Mouse (Mus musculus): Measurements from ENCODE around the gene Luzp1. TPM values are rescaled to one million over a fixed set of nuclear protein-coding genes. Genes with fewer than 3 reads are reported as not detected.

The Luzp1 gene
- polyA plus RNA-seq, 1 experiment: 29.6 TPM

DNA sequence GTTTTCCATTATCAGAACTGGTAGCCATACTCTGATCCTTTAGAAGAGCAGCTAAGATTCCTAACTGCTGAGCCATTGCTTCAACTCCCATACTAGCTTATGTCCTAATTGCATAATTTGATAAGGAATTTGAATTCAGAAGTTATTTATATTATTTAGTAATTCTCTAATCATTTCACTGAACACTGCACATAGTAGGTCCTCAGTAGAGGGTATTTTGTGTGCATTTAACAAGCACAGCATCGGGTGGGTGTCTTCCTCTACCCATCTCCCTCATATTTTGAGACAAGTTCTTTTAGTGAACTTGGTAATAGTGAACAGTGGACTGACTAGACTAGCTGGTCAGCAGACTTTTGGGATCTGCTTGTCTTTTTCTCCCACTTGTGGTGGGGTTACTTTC is 7.1 kb downstream of the Luzp1 start:
- no peak for TF ChIP-seq POLR2A (IDR thresholded peaks at IDR 0.05; ENCODE audit: extremely low read depth, insufficient read depth, low read length)
- no peak for TF ChIP-seq CTCF (IDR thresholded peaks at IDR 0.05; ENCODE audit: extremely low read depth, insufficient read depth, low read length)
- no peaks in the 10 kb centered on the region for H3K4me1 ChIP-seq (ENCODE audit: control insufficient read depth, insufficient read depth, low read length)
- H3K4me3 ChIP-seq (ENCODE audit: insufficient read depth, low read length): no peak overlapping the region
- no peak overlapping the region for H3K27ac ChIP-seq (ENCODE audit: insufficient read depth, low read length)

DNA sequence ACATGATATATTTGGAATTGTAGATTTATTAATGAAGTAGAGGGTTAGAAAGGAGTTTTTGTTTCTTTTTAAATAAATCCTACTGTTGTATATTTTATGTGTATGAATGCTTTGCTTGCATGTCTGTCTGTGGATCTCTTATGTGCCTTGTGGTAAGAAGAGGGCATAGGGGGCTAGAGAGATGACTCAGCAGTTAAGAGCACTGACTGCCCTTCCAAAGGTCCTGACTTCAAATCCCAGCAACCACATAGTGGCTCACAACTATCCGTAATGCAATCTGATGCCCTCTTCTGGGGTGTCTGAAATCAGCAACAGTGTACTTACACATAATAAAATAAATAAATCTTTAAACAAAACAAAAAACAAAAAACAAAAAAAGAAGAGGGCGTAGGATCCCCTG is 17.0 kb downstream of the Luzp1 start:
- H3K4me3 ChIP-seq (ENCODE audit: insufficient read depth, low read length): no peak overlapping the region
- H3K27ac ChIP-seq (ENCODE audit: insufficient read depth, low read length): no peak overlapping the region
- H3K4me1 ChIP-seq (ENCODE audit: control insufficient read depth, insufficient read depth, low read length): no peaks in the 10 kb centered on the region
- no peak for TF ChIP-seq CTCF (IDR thresholded peaks at IDR 0.05; ENCODE audit: extremely low read depth, insufficient read depth, low read length)
- TF ChIP-seq POLR2A (IDR thresholded peaks at IDR 0.05; ENCODE audit: extremely low read depth, insufficient read depth, low read length): no peak

DNA sequence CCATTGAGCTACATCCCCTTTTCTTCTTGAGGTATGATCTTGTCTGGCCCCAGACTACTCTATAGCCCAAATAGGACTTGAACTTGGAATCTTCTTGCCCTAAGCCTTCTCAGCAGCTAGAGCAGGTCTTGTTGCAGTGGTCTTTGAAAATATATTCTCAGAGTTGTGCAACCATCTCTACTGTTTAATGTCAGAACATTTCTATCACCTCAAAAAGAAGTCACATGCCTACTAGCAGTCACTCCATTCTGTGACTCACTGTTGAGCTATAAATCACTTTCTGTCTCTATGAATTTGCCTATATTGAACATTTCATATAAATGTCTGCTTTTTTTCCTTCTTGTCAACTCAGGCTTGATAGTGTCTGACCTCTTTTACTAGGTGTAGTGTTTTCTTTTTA is 26.4 kb downstream of the Luzp1 start:
- TF ChIP-seq CTCF (IDR thresholded peaks at IDR 0.05; ENCODE audit: extremely low read depth, insufficient read depth, low read length): no peak
- TF ChIP-seq POLR2A (IDR thresholded peaks at IDR 0.05; ENCODE audit: extremely low read depth, insufficient read depth, low read length): no peak
- no peak overlapping the region for H3K4me3 ChIP-seq (ENCODE audit: insufficient read depth, low read length)
- no peak overlapping the region for H3K27ac ChIP-seq (ENCODE audit: insufficient read depth, low read length)
- H3K4me1 ChIP-seq (ENCODE audit: control insufficient read depth, insufficient read depth, low read length): peaks cover 1% of the 10 kb centered on the region

DNA sequence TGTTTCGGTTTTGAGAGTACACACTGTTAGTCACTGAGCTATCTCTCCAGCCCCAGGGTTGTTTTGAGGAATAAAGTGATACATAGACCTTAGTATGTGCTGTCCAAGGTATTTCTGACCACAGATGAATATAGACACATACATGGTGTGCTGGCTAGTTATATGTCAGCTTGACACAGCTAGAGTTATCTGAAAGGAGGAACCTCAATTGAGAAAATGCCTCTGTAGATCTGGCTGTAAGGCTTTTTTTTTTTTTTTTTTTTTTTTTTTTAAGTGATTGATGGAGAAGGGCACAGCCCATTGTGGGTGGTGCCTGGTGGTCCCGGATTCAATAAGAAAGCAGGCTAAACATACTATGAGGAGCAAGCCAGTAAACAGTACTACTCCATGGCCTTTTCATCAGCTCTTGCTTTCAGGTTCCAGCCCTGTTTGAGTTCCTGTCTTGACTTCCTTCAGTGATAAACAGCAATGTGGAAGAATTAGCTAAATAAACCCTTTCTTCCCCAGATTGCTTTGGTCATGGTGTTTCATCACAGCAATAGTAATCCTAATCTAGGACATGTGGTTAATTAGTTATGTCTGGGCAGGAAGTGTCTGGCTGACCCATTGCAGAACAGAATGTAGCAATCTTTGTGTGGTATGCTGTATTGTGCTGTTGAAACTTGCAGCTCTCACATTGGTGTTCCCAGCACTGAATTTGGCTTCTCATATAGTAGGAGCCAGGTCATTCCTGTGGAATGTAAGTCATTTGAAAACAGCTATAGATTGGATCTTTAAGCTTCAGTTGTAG is 36.1 kb downstream of the Luzp1 start:
- TF ChIP-seq CTCF (IDR thresholded peaks at IDR 0.05; ENCODE audit: extremely low read depth, insufficient read depth, low read length) (no peak), POLR2A (IDR thresholded peaks at IDR 0.05; ENCODE audit: extremely low read depth, insufficient read depth, low read length) (no peak)

DNA sequence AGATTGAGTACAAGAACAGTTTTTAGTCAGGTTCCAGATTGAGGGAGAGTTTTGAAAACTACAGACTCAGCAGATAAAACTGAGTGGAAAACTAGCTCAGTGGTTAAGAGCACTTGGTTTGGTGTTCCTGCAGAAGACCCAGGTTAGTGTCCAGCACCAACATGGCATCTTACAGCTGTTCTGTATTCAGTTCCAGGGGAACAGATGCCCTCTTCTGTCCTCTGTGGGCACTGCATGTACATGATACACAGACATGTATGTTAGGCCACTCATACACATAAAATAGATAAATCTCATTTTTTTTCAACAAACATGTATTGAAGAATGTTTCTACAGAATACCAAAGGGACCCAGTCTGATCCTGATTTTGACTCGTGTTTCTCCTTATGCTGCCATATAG is 40.3 kb downstream of the Luzp1 start:
- H3K4me1 ChIP-seq (ENCODE audit: control insufficient read depth, insufficient read depth, low read length): no peaks in the 10 kb centered on the region; the same call in 1 of the 2 replicates
- H3K27ac ChIP-seq (ENCODE audit: insufficient read depth, low read length): no peak overlapping the region
- no peak for TF ChIP-seq CTCF (IDR thresholded peaks at IDR 0.05; ENCODE audit: extremely low read depth, insufficient read depth, low read length)
- no peak for TF ChIP-seq POLR2A (IDR thresholded peaks at IDR 0.05; ENCODE audit: extremely low read depth, insufficient read depth, low read length)
- no peak overlapping the region for H3K4me3 ChIP-seq (ENCODE audit: insufficient read depth, low read length)

More for the DNA sequence above, 36.1 kb downstream of the Luzp1 start:
- Histone ChIP-seq H3K27ac (ENCODE audit: insufficient read depth, low read length) (no peak overlapping the region), H3K4me1 (ENCODE audit: control insufficient read depth, insufficient read depth, low read length) (no peaks in the 10 kb centered on the region; the same call in 1 of the 2 replicates), H3K4me3 (ENCODE audit: insufficient read depth, low read length) (no peak overlapping the region)

DNA sequence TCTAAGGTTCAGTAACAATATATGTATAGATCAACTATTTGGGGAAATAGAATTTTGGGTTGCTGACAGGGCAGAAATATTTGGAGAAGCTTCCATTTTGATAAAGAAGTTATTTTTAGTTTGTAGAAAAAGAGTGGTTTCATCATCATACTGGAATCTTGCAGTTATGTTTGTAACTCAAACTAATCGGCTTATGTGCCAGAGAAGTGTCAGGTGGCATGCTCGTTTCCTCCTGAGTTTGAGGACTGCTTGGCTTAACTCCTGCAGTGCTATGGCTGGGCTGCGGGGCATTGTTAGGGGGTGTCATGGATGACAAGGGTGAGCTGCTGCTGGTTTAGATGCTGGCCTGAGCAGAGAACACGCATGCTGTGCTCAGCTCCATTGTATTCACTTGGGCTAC is 42.1 kb downstream of the Luzp1 start:
- no peak for TF ChIP-seq POLR2A (IDR thresholded peaks at IDR 0.05; ENCODE audit: extremely low read depth, insufficient read depth, low read length)
- no peak for TF ChIP-seq CTCF (IDR thresholded peaks at IDR 0.05; ENCODE audit: extremely low read depth, insufficient read depth, low read length)
- peaks cover 1% of the 10 kb centered on the region; the same call in 1 of the 2 replicates for H3K4me1 ChIP-seq (ENCODE audit: control insufficient read depth, insufficient read depth, low read length)
- no peak overlapping the region for H3K4me3 ChIP-seq (ENCODE audit: insufficient read depth, low read length)
- no peak overlapping the region for H3K27ac ChIP-seq (ENCODE audit: insufficient read depth, low read length)

DNA sequence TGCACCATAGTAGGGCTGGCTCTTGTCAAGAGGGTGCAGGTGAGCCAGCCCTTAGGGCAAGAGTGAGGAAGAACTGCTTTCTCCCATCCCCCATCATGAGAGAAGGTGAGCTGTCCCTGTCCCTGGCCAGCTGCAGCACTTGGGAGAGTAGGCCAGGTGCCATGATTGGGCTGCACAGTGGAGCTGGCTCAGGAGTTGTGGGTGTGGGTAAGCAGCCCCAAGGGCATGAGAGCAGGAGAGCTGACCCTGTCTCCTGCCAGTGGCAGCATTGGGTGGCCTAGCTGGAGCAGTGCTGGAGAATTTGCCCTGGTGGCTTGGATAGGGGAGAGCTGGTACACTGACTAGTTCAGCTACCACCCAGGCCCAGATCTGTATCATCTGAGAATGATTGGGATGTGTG is 43.3 kb downstream of the Luzp1 start:
- no peak overlapping the region for H3K4me3 ChIP-seq (ENCODE audit: insufficient read depth, low read length)
- TF ChIP-seq CTCF (IDR thresholded peaks at IDR 0.05; ENCODE audit: extremely low read depth, insufficient read depth, low read length) (no peak), POLR2A (IDR thresholded peaks at IDR 0.05; ENCODE audit: extremely low read depth, insufficient read depth, low read length) (no peak)
- H3K27ac ChIP-seq (ENCODE audit: insufficient read depth, low read length): no peak overlapping the region
- peaks cover 1% of the 10 kb centered on the region; the same call in 1 of the 2 replicates for H3K4me1 ChIP-seq (ENCODE audit: control insufficient read depth, insufficient read depth, low read length)

DNA sequence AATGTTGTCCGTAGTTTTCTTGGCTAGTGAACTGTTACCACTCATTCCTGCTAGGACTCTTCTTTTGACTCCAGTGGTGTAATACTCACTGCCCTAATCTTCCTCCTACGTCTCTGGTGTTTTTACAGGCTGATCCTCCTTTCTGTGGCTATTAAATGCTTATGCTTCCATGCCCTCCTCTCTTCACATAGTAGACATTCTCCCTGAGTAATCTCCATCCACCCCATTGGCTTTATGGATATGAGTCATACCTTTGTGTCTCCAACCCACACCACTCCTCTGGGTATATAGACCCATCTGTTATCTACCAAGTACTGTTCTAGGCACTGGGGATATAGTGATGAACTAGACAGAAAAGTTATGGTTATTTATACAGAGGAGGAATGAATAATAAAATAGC is 48.6 kb downstream of the Luzp1 start:
- TF ChIP-seq POLR2A (IDR thresholded peaks at IDR 0.05; ENCODE audit: extremely low read depth, insufficient read depth, low read length) (no peak), CTCF (IDR thresholded peaks at IDR 0.05; ENCODE audit: extremely low read depth, insufficient read depth, low read length) (no peak)
- H3K4me3 ChIP-seq (ENCODE audit: insufficient read depth, low read length): no peak overlapping the region
- H3K4me1 ChIP-seq (ENCODE audit: control insufficient read depth, insufficient read depth, low read length): peaks cover 1% of the 10 kb centered on the region; the same call in 1 of the 2 replicates
- no peak overlapping the region for H3K27ac ChIP-seq (ENCODE audit: insufficient read depth, low read length)

DNA sequence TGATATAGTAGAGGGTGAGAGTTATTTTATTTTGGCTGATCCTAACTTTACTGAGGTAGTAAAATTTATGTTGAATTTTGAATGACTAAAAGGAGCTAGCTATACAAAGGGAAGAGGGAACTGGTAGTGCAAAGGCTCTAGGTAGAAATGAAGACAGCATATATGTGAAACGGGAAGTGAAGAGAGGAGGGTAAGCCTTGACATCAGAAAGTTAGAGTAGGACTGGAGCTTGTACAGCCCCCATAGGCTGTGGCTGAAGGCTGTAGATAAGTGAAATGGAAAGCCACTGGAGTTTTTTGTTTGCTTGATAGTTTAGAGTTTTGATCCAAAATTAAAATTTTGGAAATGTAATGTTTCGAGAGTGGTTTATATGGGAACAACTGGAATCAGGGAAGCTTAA is 49.0 kb downstream of the Luzp1 start:
- no peak overlapping the region for H3K4me3 ChIP-seq (ENCODE audit: insufficient read depth, low read length)
- H3K4me1 ChIP-seq (ENCODE audit: control insufficient read depth, insufficient read depth, low read length): peaks cover 1% of the 10 kb centered on the region; the same call in 1 of the 2 replicates
- H3K27ac ChIP-seq (ENCODE audit: insufficient read depth, low read length): no peak overlapping the region
- TF ChIP-seq CTCF (IDR thresholded peaks at IDR 0.05; ENCODE audit: extremely low read depth, insufficient read depth, low read length) (no peak), POLR2A (IDR thresholded peaks at IDR 0.05; ENCODE audit: extremely low read depth, insufficient read depth, low read length) (no peak)

DNA sequence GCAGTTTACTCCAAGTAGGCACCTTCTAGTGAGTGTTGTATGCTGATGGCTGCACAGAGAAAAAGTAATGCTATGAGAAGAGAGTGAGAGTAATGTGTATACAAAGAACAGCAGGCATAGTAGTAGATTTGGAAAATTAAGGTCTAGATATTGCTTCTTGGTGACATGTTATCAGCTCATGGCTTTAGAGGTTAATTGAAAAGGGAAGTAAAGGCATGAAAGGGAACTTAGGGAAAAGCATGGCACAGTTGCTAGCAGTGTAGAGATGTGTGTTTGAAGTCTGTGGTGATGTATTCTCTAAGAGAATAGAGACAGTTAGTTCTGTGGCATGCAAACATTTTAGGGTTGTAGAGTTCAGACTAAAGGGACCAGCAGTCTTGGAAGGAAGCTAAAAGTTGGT is 50.3 kb downstream of the Luzp1 start:
- no peak overlapping the region for H3K4me3 ChIP-seq (ENCODE audit: insufficient read depth, low read length)

More for the DNA sequence above, 50.3 kb downstream of the Luzp1 start:
- Histone ChIP-seq H3K4me1 (ENCODE audit: control insufficient read depth, insufficient read depth, low read length) (peaks cover 1% of the 10 kb centered on the region; the same call in 1 of the 2 replicates), H3K27ac (ENCODE audit: insufficient read depth, low read length) (no peak overlapping the region)
- TF ChIP-seq POLR2A (IDR thresholded peaks at IDR 0.05; ENCODE audit: extremely low read depth, insufficient read depth, low read length): no peak
- no peak for TF ChIP-seq CTCF (IDR thresholded peaks at IDR 0.05; ENCODE audit: extremely low read depth, insufficient read depth, low read length)

Measured in cortical plate, adult 2 months (tissue).